ENCODE assay signal across 25 mouse cellular contexts in genomic region chr15:101834784-101835328, GRCm38 (mm10). TPM values are rescaled to one million over a fixed set of nuclear protein-coding genes. Genes with fewer than 3 reads are reported as not detected.
A peak's percentile ranks its signal among the peaks of the same experiment; 100 is the strongest.
DNase-seq lines count a peak whose midpoint lies in the region; ATAC-seq and TF ChIP-seq lines count a peak whose summit lies in the region.
"Had no signal": no experiment of that assay in that cellular context is flagged by ENCODE, and none has a peak within 500 bp of the region (broad histone marks: within the 10 kb centered on the region; RNA-seq: fewer than 3 reads in every experiment).

No protein-coding gene starts in this region.

- no peak overlapping the region for H3K9ac ChIP-seq in intestine, postnatal 0 days (ENCODE audit: low read depth, low read length)
- no peak overlapping the region for H3K9ac ChIP-seq in intestine, embryonic 15.5 days
- H3K9ac ChIP-seq in lung, embryonic 14.5 days: no peak overlapping the region
- no peak overlapping the region for H3K9ac ChIP-seq in ES-Bruce4 (ENCODE audit: low read depth, poor library complexity, severe bottlenecking)
- H3K9ac ChIP-seq in stomach, postnatal 0 days (ENCODE audit: low read length): no peak overlapping the region
- H3K9ac ChIP-seq: forebrain, embryonic 12.5 days; limb, embryonic 15.5 days; midbrain, embryonic 12.5 days; neural tube, embryonic 12.5 days had no signal

- H3K4me2 ChIP-seq in intestine, postnatal 0 days (replicated peaks; ENCODE audit: low read depth): no peak overlapping the region
- H3K4me2 ChIP-seq in intestine, embryonic 15.5 days (replicated peaks): no peak overlapping the region
- H3K4me2 ChIP-seq in lung, embryonic 14.5 days: no peak overlapping the region
- H3K4me2 ChIP-seq in stomach, postnatal 0 days (replicated peaks; ENCODE audit: low read depth): no peak overlapping the region
- H3K4me2 ChIP-seq: forebrain, embryonic 12.5 days; limb, embryonic 15.5 days; midbrain, embryonic 12.5 days; neural tube, embryonic 12.5 days had no signal

- no peak for ATAC-seq in intestine, postnatal 0 days
- ATAC-seq in intestine, embryonic 15.5 days: no peak
- no peak for ATAC-seq in lung, embryonic 14.5 days (ENCODE audit: insufficient read depth)
- peak; percentile 86 for ATAC-seq in stomach, postnatal 0 days (ENCODE audit: low FRiP score, low TSS enrichment)

- H3K27me3 ChIP-seq in intestine, postnatal 0 days (replicated peaks; ENCODE audit: control insufficient read depth, insufficient read depth, low read length): 0 out of 2 replicates have a peak, but pooled peaks cover 6% of the 10 kb centered on the region
- no peaks in the 10 kb centered on the region for H3K27me3 ChIP-seq in intestine, embryonic 15.5 days (replicated peaks)
- H3K27me3 ChIP-seq in lung, embryonic 14.5 days (ENCODE audit: insufficient read depth, low read length): no peaks in the 10 kb centered on the region
- H3K27me3 ChIP-seq in ES-Bruce4 (ENCODE audit: control insufficient read depth, insufficient read depth, low read length, poor library complexity, severe bottlenecking): no peaks in the 10 kb centered on the region
- H3K27me3 ChIP-seq in stomach, postnatal 0 days (ENCODE audit: control insufficient read depth, insufficient read depth, low read length): no peaks in the 10 kb centered on the region
- H3K27me3 ChIP-seq: forebrain, embryonic 12.5 days; limb, embryonic 15.5 days; midbrain, embryonic 12.5 days; neural tube, embryonic 12.5 days had no signal

- no peak for DNase-seq in lung, embryonic 14.5 days
- no peak for DNase-seq in lung, adult 18-20 months
- DNase-seq in stomach, postnatal 0 days (ENCODE audit: low spot score): no peak
- no peak for DNase-seq in left cerebral cortex, adult 8-10 months (ENCODE audit: low spot score in 2 of 2)
- DNase-seq: cerebellum, adult 8-10 months; gastrocnemius, postnatal 36 days; right cerebral cortex, adult 18-20 months; thymus, adult 18-20 months had no signal

- H3K9me3 ChIP-seq in intestine, postnatal 0 days (ENCODE audit: control insufficient read depth): no peaks in the 10 kb centered on the region
- no peaks in the 10 kb centered on the region for H3K9me3 ChIP-seq in intestine, embryonic 15.5 days
- H3K9me3 ChIP-seq in lung, embryonic 14.5 days (ENCODE audit: low read depth, low read length): no peaks in the 10 kb centered on the region
- no peaks in the 10 kb centered on the region for H3K9me3 ChIP-seq in ES-Bruce4 (replicated peaks; ENCODE audit: control insufficient read depth, insufficient read depth, low read length, poor library complexity, severe bottlenecking)
- H3K9me3 ChIP-seq in stomach, postnatal 0 days (ENCODE audit: control insufficient read depth, low read length): no peaks in the 10 kb centered on the region
- H3K9me3 ChIP-seq: forebrain, embryonic 12.5 days; limb, embryonic 15.5 days; midbrain, embryonic 12.5 days; neural tube, embryonic 12.5 days had no signal

- TF ChIP-seq POLR2A in ES-Bruce4 (IDR thresholded peaks at IDR 0.05; ENCODE audit: insufficient read depth, low read length): no peak

- no peak overlapping the region for H3K27ac ChIP-seq in intestine, postnatal 0 days (ENCODE audit: low read depth, low read length)
- H3K27ac ChIP-seq in intestine, embryonic 15.5 days: no peak overlapping the region
- no peak overlapping the region for H3K27ac ChIP-seq in lung, embryonic 14.5 days (ENCODE audit: low read depth)
- no peak overlapping the region for H3K27ac ChIP-seq in ES-Bruce4 (ENCODE audit: insufficient read depth, low read length)
- H3K27ac ChIP-seq in stomach, postnatal 0 days (replicated peaks): no peak overlapping the region
- H3K27ac ChIP-seq: forebrain, embryonic 12.5 days; limb, embryonic 15.5 days; midbrain, embryonic 12.5 days; neural tube, embryonic 12.5 days had no signal

- no peak for TF ChIP-seq EP300 in ES-Bruce4 (IDR thresholded peaks at IDR 0.05; ENCODE audit: insufficient read depth, low read depth, low read length)
- TF ChIP-seq EP300 in stomach, postnatal 0 days (optimal IDR thresholded peaks at IDR 0.05): peak; percentile 82

- WGBS in intestine, postnatal 0 days: 51% methylated on average over 5 of the region's 5 CpGs
- WGBS in intestine, embryonic 15.5 days: 68% methylated on average over 5 of the region's 5 CpGs
- 52% methylated on average over 5 of the region's 5 CpGs for WGBS in lung, embryonic 14.5 days
- 52% methylated on average over 5 of the region's 5 CpGs for WGBS in stomach, postnatal 0 days

- peak; percentile 49 for TF ChIP-seq CTCF in intestine, postnatal 0 days (IDR thresholded peaks at IDR 0.05; ENCODE audit: low read depth)
- peak; percentile 16 for TF ChIP-seq CTCF in lung, embryonic 14.5 days (IDR thresholded peaks at IDR 0.05; ENCODE audit: low read depth)
- TF ChIP-seq CTCF in ES-Bruce4 (IDR thresholded peaks at IDR 0.05; ENCODE audit: low read depth, low read length): peak; percentile 27
- peak; percentile 76 for TF ChIP-seq CTCF in stomach, postnatal 0 days (IDR thresholded peaks at IDR 0.05; ENCODE audit: low read depth)

- H3K36me3 ChIP-seq in intestine, postnatal 0 days (ENCODE audit: control insufficient read depth, insufficient read depth): no peaks in the 10 kb centered on the region
- H3K36me3 ChIP-seq in intestine, embryonic 15.5 days: no peaks in the 10 kb centered on the region
- H3K36me3 ChIP-seq in lung, embryonic 14.5 days (ENCODE audit: insufficient read depth): no peaks in the 10 kb centered on the region
- no peaks in the 10 kb centered on the region for H3K36me3 ChIP-seq in ES-Bruce4 (ENCODE audit: control insufficient read depth, insufficient read depth, low read length, poor library complexity, severe bottlenecking)
- H3K36me3 ChIP-seq in stomach, postnatal 0 days (ENCODE audit: control insufficient read depth, insufficient read depth, low read length): no peaks in the 10 kb centered on the region
- H3K36me3 ChIP-seq: forebrain, embryonic 12.5 days; limb, embryonic 15.5 days; midbrain, embryonic 12.5 days; neural tube, embryonic 12.5 days had no signal

- no peaks in the 10 kb centered on the region for H3K4me1 ChIP-seq in intestine, postnatal 0 days (replicated peaks; ENCODE audit: control insufficient read depth, insufficient read depth, low read length)
- H3K4me1 ChIP-seq in intestine, embryonic 15.5 days (replicated peaks): no peaks in the 10 kb centered on the region
- no peaks in the 10 kb centered on the region for H3K4me1 ChIP-seq in lung, embryonic 14.5 days (ENCODE audit: insufficient read depth)
- no peaks in the 10 kb centered on the region for H3K4me1 ChIP-seq in ES-Bruce4 (ENCODE audit: control insufficient read depth, insufficient read depth, low read length)
- H3K4me1 ChIP-seq in stomach, postnatal 0 days (replicated peaks; ENCODE audit: control insufficient read depth, insufficient read depth): no peaks in the 10 kb centered on the region
- H3K4me1 ChIP-seq: limb, embryonic 15.5 days; midbrain, embryonic 12.5 days; neural tube, embryonic 12.5 days had no signal

- no peak overlapping the region for H3K4me3 ChIP-seq in intestine, postnatal 0 days (ENCODE audit: low read depth, low read length)
- no peak overlapping the region for H3K4me3 ChIP-seq in intestine, embryonic 15.5 days (replicated peaks)
- no peak overlapping the region for H3K4me3 ChIP-seq in lung, embryonic 14.5 days (ENCODE audit: low read depth, low read length)
- no peak overlapping the region for H3K4me3 ChIP-seq in ES-Bruce4 (ENCODE audit: low read depth, low read length)
- no peak overlapping the region for H3K4me3 ChIP-seq in stomach, postnatal 0 days (ENCODE audit: low read depth, low read length)
- H3K4me3 ChIP-seq: forebrain, embryonic 12.5 days; limb, embryonic 15.5 days; midbrain, embryonic 12.5 days; neural tube, embryonic 12.5 days had no signal

RNA-seq across cellular contexts. Expression of gene Krt1, which starts 15.7 kb away (rescaled TPM):
- 0.50 and 0.55 TPM in 2 replicates for polyA plus RNA-seq in intestine, postnatal 0 days (2015; fragmentation: Nextera tagmentation; extraction: Ambion mirVana)
- polyA plus RNA-seq in intestine, embryonic 15.5 days (2015; fragmentation: Nextera tagmentation; extraction: Ambion mirVana): 0.62 and 0.92 TPM in 2 replicates
- polyA plus RNA-seq in lung, embryonic 14.5 days (2014; fragmentation: Nextera tagmentation; extraction: Ambion mirVana): 0.30 and 0.76 TPM in 2 replicates
- not detected in 2 replicates for polyA plus RNA-seq in ES-Bruce4 (2011; ENCODE audit: insufficient read depth, insufficient read length, low read depth, missing spikeins)
- polyA plus RNA-seq in stomach, postnatal 0 days (2015; fragmentation: Nextera tagmentation; extraction: Ambion mirVana): 588 and 700 TPM in 2 replicates
- total RNA-seq in left cerebral cortex, adult 8-10 months (2022): 1 to 10 TPM; 1.7 to 3.3 (median 2.6) TPM
- total RNA-seq: gastrocnemius, postnatal 36 days; MEL had no signal

RNA-seq across cellular contexts. Expression of gene Krt2, which starts 16.9 kb away (rescaled TPM):
- polyA plus RNA-seq in intestine, postnatal 0 days (2015; fragmentation: Nextera tagmentation; extraction: Ambion mirVana): not detected in 2 replicates
- polyA plus RNA-seq in intestine, embryonic 15.5 days (2015; fragmentation: Nextera tagmentation; extraction: Ambion mirVana): not detected in 2 replicates
- polyA plus RNA-seq in lung, embryonic 14.5 days (2014; fragmentation: Nextera tagmentation; extraction: Ambion mirVana): not detected in 2 replicates
- polyA plus RNA-seq in ES-Bruce4 (2011; ENCODE audit: insufficient read depth, insufficient read length, low read depth, missing spikeins): not detected in 2 replicates
- not detected in 2 replicates for polyA plus RNA-seq in stomach, postnatal 0 days (2015; fragmentation: Nextera tagmentation; extraction: Ambion mirVana)
- under 1 TPM; 0.17 to 0.82 (median 0.39) TPM for total RNA-seq in left cerebral cortex, adult 8-10 months (2022)
- total RNA-seq: adrenal gland, adult 18-20 months; gastrocnemius, postnatal 36 days; MEL had no signal
- polyA plus RNA-seq: embryonic facial prominence, embryonic 11.5 days; forebrain, embryonic 12.5 days; heart, embryonic 16.5 days; hindbrain, embryonic 11.5 days; kidney, embryonic 14.5 days; large intestine, adult 2 months; lung, embryonic 16.5 days; midbrain, embryonic 12.5 days; neural tube, embryonic 12.5 days had no signal

RNA-seq across cellular contexts. Expression of gene Krt73, which starts 32.7 kb away (rescaled TPM):
- polyA plus RNA-seq in intestine, postnatal 0 days (2015; fragmentation: Nextera tagmentation; extraction: Ambion mirVana): not detected in 2 replicates
- not detected in 2 replicates for polyA plus RNA-seq in intestine, embryonic 15.5 days (2015; fragmentation: Nextera tagmentation; extraction: Ambion mirVana)
- polyA plus RNA-seq in lung, embryonic 14.5 days (2014; fragmentation: Nextera tagmentation; extraction: Ambion mirVana): not detected in 2 replicates
- polyA plus RNA-seq in ES-Bruce4 (2011; ENCODE audit: insufficient read depth, insufficient read length, low read depth, missing spikeins): not detected in 2 replicates
- polyA plus RNA-seq in stomach, postnatal 0 days (2015; fragmentation: Nextera tagmentation; extraction: Ambion mirVana): not detected in 2 replicates
- 1 to 10 TPM in 3 of 4 experiments, under 1 TPM in 1; 0.76 to 1.4 (median 1.1) TPM for total RNA-seq in left cerebral cortex, adult 8-10 months (2022)
- total RNA-seq: adrenal gland, adult 18-20 months; gastrocnemius, postnatal 36 days; MEL had no signal
- polyA plus RNA-seq: embryonic facial prominence, embryonic 11.5 days; heart, embryonic 16.5 days; kidney, embryonic 14.5 days; large intestine, adult 2 months; lung, embryonic 16.5 days had no signal

RNA-seq across cellular contexts. Expression of gene Krt77, which starts 34.6 kb away (rescaled TPM):
- not detected in 2 replicates for polyA plus RNA-seq in intestine, postnatal 0 days (2015; fragmentation: Nextera tagmentation; extraction: Ambion mirVana)
- not detected in 2 replicates for polyA plus RNA-seq in intestine, embryonic 15.5 days (2015; fragmentation: Nextera tagmentation; extraction: Ambion mirVana)
- not detected in 2 replicates for polyA plus RNA-seq in lung, embryonic 14.5 days (2014; fragmentation: Nextera tagmentation; extraction: Ambion mirVana)
- polyA plus RNA-seq in ES-Bruce4 (2011; ENCODE audit: insufficient read depth, insufficient read length, low read depth, missing spikeins): not detected in 2 replicates
- polyA plus RNA-seq in stomach, postnatal 0 days (2015; fragmentation: Nextera tagmentation; extraction: Ambion mirVana): 5.1 and 5.3 TPM in 2 replicates
- 10 to 100 TPM in 2 of 4 experiments, 1 to 10 TPM in 2; 7.2 to 11.8 (median 10.0) TPM for total RNA-seq in left cerebral cortex, adult 8-10 months (2022)
- total RNA-seq: adrenal gland, adult 18-20 months; gastrocnemius, postnatal 36 days; MEL had no signal
- polyA plus RNA-seq: embryonic facial prominence, embryonic 11.5 days; forebrain, embryonic 12.5 days; hindbrain, embryonic 11.5 days; kidney, embryonic 14.5 days; large intestine, adult 2 months; lung, embryonic 16.5 days; midbrain, embryonic 12.5 days; neural tube, embryonic 12.5 days had no signal

RNA-seq across cellular contexts. Expression of gene Krt72, which starts 48.6 kb away (rescaled TPM):
- not detected in 2 replicates for polyA plus RNA-seq in intestine, postnatal 0 days (2015; fragmentation: Nextera tagmentation; extraction: Ambion mirVana)
- polyA plus RNA-seq in intestine, embryonic 15.5 days (2015; fragmentation: Nextera tagmentation; extraction: Ambion mirVana): not detected in 2 replicates
- not detected in 2 replicates for polyA plus RNA-seq in lung, embryonic 14.5 days (2014; fragmentation: Nextera tagmentation; extraction: Ambion mirVana)
- polyA plus RNA-seq in ES-Bruce4 (2011; ENCODE audit: insufficient read depth, insufficient read length, low read depth, missing spikeins): not detected in 2 replicates
- not detected in 2 replicates for polyA plus RNA-seq in stomach, postnatal 0 days (2015; fragmentation: Nextera tagmentation; extraction: Ambion mirVana)
- total RNA-seq in left cerebral cortex, adult 8-10 months (2022): not detected
- total RNA-seq: adrenal gland, adult 18-20 months; gastrocnemius, postnatal 36 days; layer of hippocampus, postnatal 25 days; left cerebral cortex, postnatal 25 days; MEL had no signal
- polyA plus RNA-seq: embryonic facial prominence, embryonic 11.5 days; forebrain, embryonic 12.5 days; hindbrain, embryonic 11.5 days; kidney, embryonic 14.5 days; large intestine, adult 2 months; lung, embryonic 16.5 days; midbrain, embryonic 12.5 days; neural tube, embryonic 12.5 days had no signal

Comparison
In these comparisons a context has a peak if more than half of its experiments do, and no peak if none do; other contexts are left out.
1. CTCF ChIP-seq: peak in every context shown above with its lines; median percentile 76 in stomach, postnatal 0 days; 49 in intestine, postnatal 0 days; 27 in ES-Bruce4; 16 in lung, embryonic 14.5 days.
2. RNA of gene Krt1, which starts 15.7 kb away (polyA plus RNA-seq): 588 to 700 TPM in stomach, postnatal 0 days; 0.62 to 0.92 TPM in intestine, embryonic 15.5 days, 0.30 to 0.76 TPM in lung, embryonic 14.5 days, 0.50 to 0.55 TPM in intestine, postnatal 0 days and not detected in ES-Bruce4; every median in the first group is over 100 times any median in the second.